Mouse (Mus musculus) right cerebral cortex, postnatal 10 days (tissue): ENCODE data around the gene Tex22.

Source experiments
- DNase-seq, 2 experiments: peaks; one replicate each; pipeline ENCODE4 v3.0.0; 2021; ENCODE audit warnings: low spot score in 2 of 2

Gene Tex22

GRCm38 (mm10) chr12:113101251-113101960, 27.1 kb downstream of the Tex22 start:
- no peak for DNase-seq

- DNase-seq, result peak; percentile 59 to 70
Measured at GRCm38 (mm10) chr12:113102461-113102860, 28.2 kb downstream of the Tex22 start.

GRCm38 (mm10) chr12:113103846-113104451, 29.6 kb downstream of the Tex22 start:
- peak in 1 of 2 experiments; percentile 47 for DNase-seq

- no peak for DNase-seq
Measured at GRCm38 (mm10) chr12:113106386-113106785, 32.1 kb downstream of the Tex22 start.

- DNase-seq, result no peak
Measured at GRCm38 (mm10) chr12:113107431-113108124, 33.3 kb downstream of the Tex22 start.

- DNase-seq, result no peak
Measured at GRCm38 (mm10) chr12:113108528-113109283, 34.4 kb downstream of the Tex22 start.

- peak in 1 of 2 experiments; percentile 31 for DNase-seq
Measured at GRCm38 (mm10) chr12:113109801-113110200, 35.5 kb downstream of the Tex22 start.

GRCm38 (mm10) chr12:113114141-113114540, 39.8 kb downstream of the Tex22 start:
- no peak for DNase-seq

- DNase-seq, result no peak
Measured at GRCm38 (mm10) chr12:113114856-113115538, 40.7 kb downstream of the Tex22 start.

GRCm38 (mm10) chr12:113119516-113120410, 45.5 kb downstream of the Tex22 start:
- peak; percentile 77 to 89 for DNase-seq

- peak in 1 of 2 experiments; percentile 46 for DNase-seq
Measured at GRCm38 (mm10) chr12:113124726-113125125, 50.4 kb downstream of the Tex22 start.

- DNase-seq, result no peak
Measured at GRCm38 (mm10) chr12:113130732-113131131, 56.4 kb downstream of the Tex22 start.

- DNase-seq, result no peak
Measured at GRCm38 (mm10) chr12:113131601-113132000, 57.3 kb downstream of the Tex22 start.

GRCm38 (mm10) chr12:113132567-113132966, 58.3 kb downstream of the Tex22 start:
- DNase-seq, result no peak

GRCm38 (mm10) chr12:113133260-113133659, 59.0 kb downstream of the Tex22 start:
- no peak for DNase-seq

GRCm38 (mm10) chr12:113133861-113134403, 59.6 kb downstream of the Tex22 start:
- no peak for DNase-seq

GRCm38 (mm10) chr12:113134502-113134901, 60.2 kb downstream of the Tex22 start:
- no peak for DNase-seq

GRCm38 (mm10) chr12:113135401-113135800, 61.1 kb downstream of the Tex22 start:
- DNase-seq, result no peak

- no peak for DNase-seq
Measured at GRCm38 (mm10) chr12:113136492-113137020, 62.3 kb downstream of the Tex22 start.
